Mouse (Mus musculus) hindbrain, embryonic 11.5 days (tissue): ENCODE data around the gene Dnase2a. TPM values are rescaled to one million over a fixed set of nuclear protein-coding genes. Genes with fewer than 3 reads are reported as not detected.

Experiments used
- ATAC-seq: fragments of 200-750 bp; cut with Nextera tagmentation; 2 replicates; pipeline ENCODE4 v1.8.0; 2017; ENCODE audit warnings: mild to moderate bottlenecking, moderate TSS enrichment, moderate library complexity; ENCODE audit not compliant: low FRiP score
- DNase-seq: peaks from one replicate; pipeline ENCODE4 v3.0.0-alpha.2; 2015; ENCODE audit warnings: low spot score
- H3K27ac ChIP-seq: fragments of 300-500 bp; sonication (generic); 2 replicates; pipeline ENCODE4 v1.5.1; 2014; ENCODE audit warnings: mild to moderate bottlenecking, low read depth, low read length
- H3K27me3 ChIP-seq: fragments of 300-500 bp; sonication (generic); 2 replicates; pipeline ENCODE4 v1.6.1; 2014; ENCODE audit warnings: mild to moderate bottlenecking, low read length, moderate library complexity, mixed read lengths; ENCODE audit not compliant: control insufficient read depth, insufficient read depth
- H3K36me3 ChIP-seq: fragments of 300-500 bp; sonication (generic); 2 replicates; pipeline ENCODE4 v1.6.1; 2014; ENCODE audit warnings: mild to moderate bottlenecking, low read length, moderate library complexity, mixed read lengths; ENCODE audit not compliant: control insufficient read depth, insufficient read depth
- H3K4me1 ChIP-seq: fragments of 300-500 bp; sonication (generic); replicated peaks from 2 replicates; pipeline ENCODE4 v1.6.1; 2014; ENCODE audit warnings: low read length, mixed read lengths; ENCODE audit not compliant: control insufficient read depth, insufficient read depth
- H3K4me2 ChIP-seq: fragments of 300-500 bp; sonication (generic); replicated peaks from 2 replicates; pipeline ENCODE4 v1.6.1; 2014; ENCODE audit warnings: mild to moderate bottlenecking, low read depth, low read length
- H3K4me3 ChIP-seq: fragments of 300-500 bp; sonication (generic); 2 replicates; pipeline ENCODE4 v1.5.1; 2014; ENCODE audit warnings: low read depth, low read length
- H3K9ac ChIP-seq: fragments of 300-500 bp; sonication (generic); 2 replicates; pipeline ENCODE4 v1.6.1; 2014; ENCODE audit warnings: low read depth, low read length
- H3K9me3 ChIP-seq: fragments of 300-500 bp; sonication (generic); 2 replicates; pipeline ENCODE4 v1.6.1; 2016; ENCODE audit warnings: low read length; ENCODE audit not compliant: control insufficient read depth
- WGBS: fragments of 180-500 bp; shearing (Covaris S2); extraction: QIAGEN DNeasy Blood & Tissue Kit; methylation state at CpG from one replicate; pipeline ENCODE4 v1.1.7; 2014; 5-methylcytosine and 5-hydroxymethylcytosine counted together
- polyA plus RNA-seq: library from polyadenylated mRNA; unstranded; fragments of >200 nt; fragmentation: Nextera tagmentation; extraction: Ambion mirVana; gene quantifications from 2 replicates; pipeline ENCODE4 v1.2.1, GENCODE M21; 2014

Gene Dnase2a
- polyA plus RNA-seq, 1 experiment from 2014 or later: 6.4 TPM

- H3K4me3 ChIP-seq: no peak overlapping the region
- no peak overlapping the region for H3K4me2 ChIP-seq
- no peak overlapping the region for H3K27ac ChIP-seq
- H3K9ac ChIP-seq: no peak overlapping the region
- DNase-seq: no peak
- H3K36me3 ChIP-seq: 0 out of 2 replicates have a peak, but pooled peaks cover 2% of the 10 kb centered on the region
- peaks cover 48% of the 10 kb centered on the region for H3K27me3 ChIP-seq
- WGBS: 93% methylated on average over 6 of the region's 6 CpGs
- 0 out of 2 replicates have a peak, but pooled peaks cover 7% of the 10 kb centered on the region for H3K4me1 ChIP-seq
- ATAC-seq: no peak
- no peaks in the 10 kb centered on the region; the same call in 1 of the 2 replicates for H3K9me3 ChIP-seq
Measured at GRCm38 (mm10) chr8:84910551-84910950, 2.2 kb downstream of the Dnase2a start.

GRCm38 (mm10) chr8:84911854-84912253 is 3.5 kb downstream of the Dnase2a start:
- no peak for ATAC-seq
- Histone ChIP-seq H3K36me3 (0 out of 2 replicates have a peak, but pooled peaks cover 2% of the 10 kb centered on the region), H3K4me1 (0 out of 2 replicates have a peak, but pooled peaks cover 7% of the 10 kb centered on the region), H3K9me3 (no peaks in the 10 kb centered on the region; the same call in 1 of the 2 replicates), H3K27me3 (peaks cover 53% of the 10 kb centered on the region), H3K27ac (no peak overlapping the region), H3K4me2 (no peak overlapping the region), H3K9ac (no peak overlapping the region), H3K4me3 (no peak overlapping the region)
- DNase-seq: no peak
- 75% methylated on average over 9 of the region's 9 CpGs for WGBS

GRCm38 (mm10) chr8:84912391-84912790 is 4.0 kb downstream of the Dnase2a start:
- ATAC-seq (no peak), DNase-seq (no peak)
- Histone ChIP-seq H3K4me3 (peak overlapping the region; percentile 29; the same call in 1 of the 2 replicates), H3K27ac (no peak overlapping the region), H3K4me2 (no peak overlapping the region), H3K9ac (no peak overlapping the region), H3K27me3 (peaks cover 56% of the 10 kb centered on the region), H3K9me3 (no peaks in the 10 kb centered on the region; the same call in 1 of the 2 replicates), H3K36me3 (0 out of 2 replicates have a peak, but pooled peaks cover 2% of the 10 kb centered on the region), H3K4me1 (0 out of 2 replicates have a peak, but pooled peaks cover 7% of the 10 kb centered on the region)
- 21% methylated on average over 27 of the region's 27 CpGs for WGBS

- peak overlapping the region; percentile 47 for H3K4me2 ChIP-seq
- no peaks in the 10 kb centered on the region; the same call in 1 of the 2 replicates for H3K9me3 ChIP-seq
- peaks cover 62% of the 10 kb centered on the region for H3K27me3 ChIP-seq
- H3K9ac ChIP-seq: peak overlapping the region; percentile 20; the same call in 1 of the 2 replicates
- 0 out of 2 replicates have a peak, but pooled peaks cover 7% of the 10 kb centered on the region for H3K4me1 ChIP-seq
- peak overlapping the region; percentile 29 for H3K4me3 ChIP-seq
- 2% methylated on average over 55 of the region's 55 CpGs for WGBS
- H3K36me3 ChIP-seq: 0 out of 2 replicates have a peak, but pooled peaks cover 2% of the 10 kb centered on the region
- H3K27ac ChIP-seq: no peak overlapping the region
- no peak for ATAC-seq
- DNase-seq: peak; percentile 61
Measured at GRCm38 (mm10) chr8:84912895-84913501, 4.6 kb downstream of the Dnase2a start.

- DNase-seq (no peak), ATAC-seq (no peak)
- Histone ChIP-seq H3K36me3 (0 out of 2 replicates have a peak, but pooled peaks cover 2% of the 10 kb centered on the region), H3K4me3 (peak overlapping the region; percentile 29; the same call in 1 of the 2 replicates), H3K9ac (peak overlapping the region; percentile 20; the same call in 1 of the 2 replicates), H3K4me1 (0 out of 2 replicates have a peak, but pooled peaks cover 7% of the 10 kb centered on the region), H3K4me2 (peak overlapping the region; percentile 47), H3K9me3 (no peaks in the 10 kb centered on the region; the same call in 1 of the 2 replicates), H3K27ac (no peak overlapping the region), H3K27me3 (peaks cover 63% of the 10 kb centered on the region)
- WGBS: 17% methylated on average over 9 of the region's 9 CpGs
Measured at GRCm38 (mm10) chr8:84913502-84913900, 5.1 kb downstream of the Dnase2a start.

GRCm38 (mm10) chr8:84913960-84914359 is 5.6 kb downstream of the Dnase2a start:
- no peak for ATAC-seq
- Histone ChIP-seq H3K27me3 (peaks cover 61% of the 10 kb centered on the region), H3K4me3 (no peak overlapping the region), H3K9me3 (no peaks in the 10 kb centered on the region; the same call in 1 of the 2 replicates), H3K9ac (no peak overlapping the region), H3K36me3 (0 out of 2 replicates have a peak, but pooled peaks cover 2% of the 10 kb centered on the region), H3K27ac (no peak overlapping the region), H3K4me2 (no peak overlapping the region), H3K4me1 (0 out of 2 replicates have a peak, but pooled peaks cover 5% of the 10 kb centered on the region)
- peak; percentile 52 for DNase-seq
- 34% methylated on average over 4 of the region's 4 CpGs for WGBS

GRCm38 (mm10) chr8:84915269-84915668 is 6.9 kb downstream of the Dnase2a start:
- DNase-seq (no peak), ATAC-seq (no peak)
- Histone ChIP-seq H3K27ac (no peak overlapping the region), H3K9me3 (no peaks in the 10 kb centered on the region; the same call in 1 of the 2 replicates), H3K4me3 (no peak overlapping the region), H3K36me3 (0 out of 2 replicates have a peak, but pooled peaks cover 2% of the 10 kb centered on the region), H3K9ac (no peak overlapping the region), H3K4me1 (0 out of 2 replicates have a peak, but pooled peaks cover 3% of the 10 kb centered on the region), H3K4me2 (no peak overlapping the region), H3K27me3 (peaks cover 54% of the 10 kb centered on the region)
- 86% methylated on average over 8 of the region's 8 CpGs for WGBS

- Histone ChIP-seq H3K36me3 (0 out of 2 replicates have a peak, but pooled peaks cover 2% of the 10 kb centered on the region), H3K27me3 (peaks cover 35% of the 10 kb centered on the region)
- 23% methylated on average over 20 of the region's 20 CpGs for WGBS
Measured at GRCm38 (mm10) chr8:84917781-84918180, 9.4 kb downstream of the Dnase2a start.

More at GRCm38 (mm10) chr8:84917781-84918180, 9.4 kb downstream of the Dnase2a start:
- 0 out of 2 replicates have a peak, but pooled peaks cover 2% of the 10 kb centered on the region for H3K4me1 ChIP-seq
- DNase-seq (no peak), ATAC-seq (no peak)
- no peak overlapping the region for H3K9ac ChIP-seq
- H3K9me3 ChIP-seq: no peaks in the 10 kb centered on the region; the same call in 1 of the 2 replicates
- no peak overlapping the region for H3K27ac ChIP-seq
- no peak overlapping the region for H3K4me3 ChIP-seq
- H3K4me2 ChIP-seq: no peak overlapping the region
